Mouse (Mus musculus) bone marrow, adult 2 months (tissue): ENCODE data around the gene Mapkbp1. TPM values are rescaled to one million over a fixed set of nuclear protein-coding genes. Genes with fewer than 3 reads are reported as not detected.
A peak's percentile ranks its signal among the peaks of the same experiment; 100 is the strongest.

Experiments used
- H3K27ac ChIP-seq: fragments of 200-500 bp; 2 replicates; pipeline ENCODE4 v1.5.1; 2012; ENCODE audit warnings: low read depth, mild to moderate bottlenecking, control low read depth, inconsistent platforms, low read length; ENCODE audit not compliant: control insufficient read depth, poor library complexity, insufficient read depth
- H3K4me1 ChIP-seq: fragments of 200-500 bp; 2 replicates; pipeline ENCODE4 v1.6.1; 2011; ENCODE audit warnings: low read length; ENCODE audit not compliant: control insufficient read depth, insufficient read depth
- H3K4me3 ChIP-seq: fragments of 200-500 bp; replicated peaks from 2 replicates; pipeline ENCODE3; 2011; ENCODE audit warnings: mild to moderate bottlenecking, low read depth, low read length, control low read depth; ENCODE audit not compliant: control insufficient read depth
- CTCF ChIP-seq: fragments of 200-500 bp; IDR thresholded peaks from 2 replicates; pipeline ENCODE4 v1.5.1; 2011; ENCODE audit warnings: low read length, control low read depth; ENCODE audit not compliant: control insufficient read depth, insufficient read depth
- POLR2A ChIP-seq: fragments of 200-500 bp; IDR thresholded peaks from 2 replicates; pipeline ENCODE4 v1.6.1; 2011; ENCODE audit warnings: low read depth, mild to moderate bottlenecking, control low read depth, low read length, borderline replicate concordance; ENCODE audit not compliant: control insufficient read depth
- WGBS: fragments of 180-500 bp; shearing (Covaris S2); methylation state at CpG from one replicate; pipeline ENCODE4 v1.1.7; 2018; 5-methylcytosine and 5-hydroxymethylcytosine counted together
- polyA plus RNA-seq: library from polyadenylated mRNA; stranded (reverse); fragments of >200 nt; gene quantifications from 2 replicates; pipeline ENCODE4 v1.2.4, GENCODE M21; 2011; ENCODE audit warnings: low replicate concordance; ENCODE audit not compliant: missing spikeins, insufficient read depth, insufficient read length

Gene Mapkbp1
- polyA plus RNA-seq, 1 experiment, result 6.6 TPM

DNA sequence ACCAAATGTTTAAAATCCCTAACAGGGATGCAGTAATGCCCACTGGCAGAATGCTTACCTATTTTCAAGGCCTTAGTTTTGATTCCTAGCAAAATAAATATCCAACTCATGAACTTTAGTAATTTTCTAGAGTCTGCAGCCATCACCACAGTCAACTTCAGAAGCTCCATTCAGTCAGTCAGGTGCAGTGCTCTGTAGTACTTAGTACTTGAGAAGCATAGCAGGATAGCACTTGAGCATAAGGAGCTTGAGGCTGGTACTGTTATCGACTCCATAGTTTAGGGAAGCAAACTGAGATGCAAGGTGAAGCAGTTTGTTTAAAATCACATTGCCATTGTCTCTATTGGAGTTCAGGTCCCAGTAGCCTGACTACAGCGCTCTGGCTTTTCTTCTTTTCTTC, 27.2 kb downstream of the Mapkbp1 start:
- Histone ChIP-seq H3K27ac (no peak overlapping the region), H3K4me1 (peaks cover 1% of the 10 kb centered on the region), H3K4me3 (no peak overlapping the region)
- no peak for TF ChIP-seq CTCF
- 80% methylated on average over 2 of the region's 2 CpGs for WGBS

DNA sequence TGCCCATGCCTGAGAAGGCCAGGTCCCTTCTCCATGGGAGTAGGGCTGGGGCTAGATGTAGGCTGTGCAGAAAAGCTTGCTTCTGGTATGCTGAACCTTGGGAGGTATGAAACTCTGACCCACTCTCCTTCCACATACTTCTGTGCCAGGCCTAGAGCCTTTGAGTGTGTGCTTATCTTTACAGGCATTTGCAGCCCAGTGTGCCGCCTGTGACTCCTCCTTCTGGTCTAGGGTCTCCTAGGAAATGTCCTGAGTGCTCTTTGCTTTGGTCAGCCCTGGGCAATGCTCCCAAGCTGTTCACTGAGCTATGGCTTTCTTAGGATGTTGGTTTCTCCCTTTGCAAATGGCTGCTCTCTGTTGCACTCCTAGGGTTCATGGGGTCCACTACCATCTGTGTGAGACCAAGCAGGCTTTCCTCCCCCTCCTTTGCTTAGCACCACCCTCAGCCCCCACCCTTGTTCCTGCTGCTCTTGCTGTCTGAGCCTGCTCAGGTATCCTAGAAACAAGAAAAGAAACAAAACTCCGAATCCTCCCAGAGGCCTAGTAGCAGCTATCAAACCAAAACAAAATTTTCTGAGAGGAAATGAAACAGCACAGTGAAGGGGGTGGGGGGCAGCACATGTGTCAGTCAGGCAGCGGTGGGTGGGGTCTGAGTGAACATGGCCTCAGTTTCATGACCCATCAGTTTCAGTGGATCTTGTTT, 28.5 kb downstream of the Mapkbp1 start:
- H3K4me3 ChIP-seq, result no peak overlapping the region
- peaks cover 1% of the 10 kb centered on the region for H3K4me1 ChIP-seq
- WGBS, result 62% methylated on average over 3 of the region's 3 CpGs
- no peak for TF ChIP-seq CTCF
- TF ChIP-seq POLR2A, result no peak
- no peak overlapping the region for H3K27ac ChIP-seq

DNA sequence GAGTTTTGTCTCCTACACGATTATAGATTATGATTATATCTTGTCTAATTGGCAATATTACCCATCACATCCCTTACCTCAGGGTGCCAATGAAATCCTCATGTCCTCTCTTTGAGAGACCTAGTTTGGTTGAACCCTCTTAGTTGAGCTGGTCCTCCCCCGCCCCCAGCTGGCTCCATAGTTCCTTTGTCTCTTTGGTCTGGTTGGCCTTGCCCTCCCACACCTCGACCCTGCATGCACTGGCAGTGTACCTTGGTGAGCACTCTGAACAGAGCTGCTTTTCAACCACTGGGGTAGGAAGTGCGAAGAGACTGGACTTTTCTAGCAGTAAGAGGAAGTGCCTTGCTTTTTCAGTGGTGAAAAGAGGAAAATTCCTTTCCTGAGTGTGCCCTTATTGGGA, 29.5 kb downstream of the Mapkbp1 start:
- WGBS, result 60% methylated on average over 4 of the region's 4 CpGs
- Histone ChIP-seq H3K4me1 (peaks cover 1% of the 10 kb centered on the region), H3K27ac (no peak overlapping the region), H3K4me3 (no peak overlapping the region)
- TF ChIP-seq CTCF (no peak), POLR2A (no peak)

DNA sequence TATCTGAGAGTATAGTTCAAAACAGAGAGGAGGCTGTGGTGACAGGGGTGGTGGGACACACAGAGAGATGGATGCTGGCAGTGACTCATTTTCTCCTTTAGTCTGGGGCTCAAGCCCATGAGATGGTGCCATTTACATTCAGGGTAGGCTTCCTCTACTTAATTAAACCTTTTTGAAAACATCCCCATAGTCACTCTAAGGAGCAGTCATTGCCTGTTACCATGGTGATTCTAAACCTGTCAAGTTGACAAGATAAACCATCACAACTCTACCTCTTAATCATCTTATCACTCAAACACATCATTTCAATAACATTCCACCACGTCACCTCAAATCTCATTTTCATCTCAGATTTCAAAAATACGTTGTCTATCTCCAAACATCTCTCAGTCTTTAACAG, 31.5 kb downstream of the Mapkbp1 start:
- H3K4me1 ChIP-seq, result peaks cover 1% of the 10 kb centered on the region
- 74% methylated on average over 2 of the region's 2 CpGs for WGBS
- H3K27ac ChIP-seq, result no peak overlapping the region
- TF ChIP-seq POLR2A (no peak), CTCF (no peak)
- no peak overlapping the region for H3K4me3 ChIP-seq

DNA sequence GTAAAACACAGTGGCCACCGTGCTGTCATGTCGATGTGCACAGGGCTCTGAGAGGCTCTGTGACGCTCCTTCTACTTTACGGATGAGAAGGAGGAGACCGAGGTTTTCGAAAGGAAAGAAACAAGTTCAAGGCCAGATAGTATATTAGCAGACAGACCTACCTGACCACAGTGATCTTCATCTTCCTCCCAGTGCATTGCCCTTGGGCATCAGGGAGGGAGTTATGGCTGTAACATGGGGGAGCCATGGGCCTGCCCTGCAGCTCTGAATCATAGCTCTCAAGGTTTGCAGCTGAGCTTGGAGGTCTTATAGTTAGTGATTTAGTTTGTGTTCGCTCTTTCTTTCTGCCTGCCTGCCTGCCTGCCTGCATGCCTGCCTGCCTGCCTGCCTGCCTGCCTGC, 34.2 kb downstream of the Mapkbp1 start:
- Histone ChIP-seq H3K27ac (no peak overlapping the region), H3K4me1 (peaks cover 1% of the 10 kb centered on the region), H3K4me3 (no peak overlapping the region)
- no peak for TF ChIP-seq CTCF
- no peak for TF ChIP-seq POLR2A
- WGBS, result 90% methylated on average over 7 of the region's 7 CpGs

DNA sequence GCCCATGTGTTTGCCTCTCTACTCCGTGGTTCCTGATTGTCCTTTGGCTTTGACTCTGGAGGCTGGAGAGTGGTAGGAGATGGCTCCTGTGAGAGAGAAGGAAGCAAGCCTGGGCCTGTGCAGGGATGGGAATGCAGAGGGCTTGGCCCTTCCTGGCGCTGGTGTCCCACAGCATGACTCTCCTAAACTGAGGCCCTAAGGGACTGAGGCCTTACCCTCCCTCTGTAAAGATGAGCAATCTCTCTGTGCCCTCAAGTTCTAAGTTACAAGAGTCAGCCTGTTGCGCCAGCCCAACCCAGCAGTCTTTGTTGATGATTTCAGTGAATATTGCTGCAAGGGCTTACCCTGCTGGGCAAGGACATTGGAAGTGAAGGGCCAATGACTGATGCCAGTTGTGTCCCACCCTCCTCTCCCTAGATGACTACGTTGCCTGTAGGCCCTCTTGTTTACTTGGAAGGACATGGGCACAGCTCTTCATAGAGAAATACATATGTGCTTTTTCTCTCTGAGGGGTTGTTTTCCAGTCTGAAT, 35.2 kb downstream of the Mapkbp1 start:
- no peak overlapping the region for H3K27ac ChIP-seq
- no peak overlapping the region for H3K4me3 ChIP-seq
- 77% methylated on average over 4 of the region's 4 CpGs for WGBS
- no peaks in the 10 kb centered on the region; the same call in 1 of the 2 replicates for H3K4me1 ChIP-seq
- TF ChIP-seq POLR2A (no peak), CTCF (no peak)

DNA sequence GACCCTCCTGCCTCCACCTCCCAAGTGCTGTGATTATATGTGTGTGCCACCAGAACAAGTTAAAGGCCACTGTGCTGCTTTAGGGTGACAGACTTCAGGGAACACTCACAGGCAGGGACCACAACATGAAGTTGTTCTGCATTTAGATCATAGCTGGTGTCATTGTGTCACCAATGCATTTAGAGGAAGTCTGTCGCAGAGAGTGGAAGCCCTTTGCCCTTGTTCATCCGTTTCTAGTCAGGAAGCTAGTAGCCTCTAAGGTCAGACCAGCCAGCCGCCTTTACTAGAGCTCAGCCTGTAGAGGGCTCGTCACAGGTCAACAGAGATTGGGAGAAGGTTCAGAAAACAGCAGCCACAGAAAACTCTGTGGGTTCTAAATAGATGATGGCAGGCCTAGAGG, 36.2 kb downstream of the Mapkbp1 start:
- 9% methylated on average over 4 of the region's 4 CpGs for WGBS
- no peak overlapping the region for H3K4me3 ChIP-seq
- TF ChIP-seq CTCF (no peak), POLR2A (no peak)
- H3K27ac ChIP-seq, result no peak overlapping the region
- no peaks in the 10 kb centered on the region; the same call in 1 of the 2 replicates for H3K4me1 ChIP-seq

DNA sequence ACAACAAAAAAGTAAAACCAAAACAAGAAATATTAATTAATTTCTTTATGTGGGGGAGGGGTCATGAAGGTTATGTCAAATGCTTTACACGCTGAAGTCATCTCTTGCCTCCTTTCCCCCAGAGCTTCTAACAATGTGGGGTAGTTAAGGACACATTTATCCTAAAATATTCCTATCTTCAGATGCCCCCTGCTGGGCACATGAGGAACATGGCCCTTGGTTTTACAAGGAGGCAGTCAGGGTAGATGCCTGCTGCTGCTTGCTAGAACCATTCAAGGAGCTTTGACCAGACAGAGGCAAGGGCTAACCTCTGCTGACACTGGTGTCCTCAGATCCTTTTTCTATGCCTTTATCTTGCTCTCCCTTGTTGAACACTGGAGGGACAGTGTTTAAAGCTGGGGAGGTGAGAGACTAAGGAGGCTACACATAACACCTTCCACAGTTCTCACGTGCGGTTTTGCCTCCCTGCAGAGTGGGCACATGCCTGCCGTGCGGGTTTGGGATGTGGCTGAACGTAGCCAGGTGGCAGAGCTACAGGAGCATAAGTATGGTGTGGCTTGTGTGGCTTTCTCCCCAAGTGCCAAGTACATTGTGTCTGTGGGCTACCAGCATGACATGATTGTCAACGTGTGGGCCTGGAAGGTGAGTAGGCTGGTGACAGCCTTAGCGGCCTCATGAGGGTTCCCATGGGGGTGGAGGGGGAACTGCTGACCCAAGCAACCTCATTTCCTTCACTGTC, 39.1 kb downstream of the Mapkbp1 start:
- H3K4me3 ChIP-seq, result no peak overlapping the region
- H3K4me1 ChIP-seq, result no peaks in the 10 kb centered on the region; the same call in 1 of the 2 replicates
- no peak for TF ChIP-seq POLR2A
- TF ChIP-seq CTCF, result peak; percentile 44
- 80% methylated on average over 8 of the region's 8 CpGs for WGBS
- H3K27ac ChIP-seq, result no peak overlapping the region

DNA sequence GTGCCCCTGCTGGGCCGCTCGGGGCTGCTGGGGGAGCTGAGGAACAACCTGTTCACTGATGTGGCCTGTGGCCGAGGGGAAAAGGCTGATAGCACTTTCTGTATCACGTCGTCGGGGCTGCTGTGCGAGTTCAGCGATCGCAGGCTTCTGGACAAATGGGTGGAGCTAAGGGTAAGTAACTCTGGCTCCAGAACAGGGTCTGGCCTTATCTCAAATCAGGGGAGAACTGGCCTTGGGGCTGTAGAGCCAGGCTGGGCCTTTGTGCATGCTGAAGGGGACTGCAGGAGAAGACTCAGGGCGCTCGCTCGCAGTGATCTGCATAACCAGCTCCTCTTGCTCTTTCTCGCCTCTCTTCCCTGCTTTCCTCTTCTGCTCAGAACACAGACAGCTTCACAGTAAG, 40.4 kb downstream of the Mapkbp1 start:
- H3K4me1 ChIP-seq, result no peaks in the 10 kb centered on the region
- WGBS, result 82% methylated on average over 13 of the region's 13 CpGs
- no peak overlapping the region for H3K27ac ChIP-seq
- H3K4me3 ChIP-seq, result no peak overlapping the region
- TF ChIP-seq POLR2A, result no peak
- no peak for TF ChIP-seq CTCF
